Mouse (Mus musculus): ENCODE data around the gene Tbx1. TPM values are rescaled to one million over a fixed set of nuclear protein-coding genes. Genes with fewer than 3 reads are reported as not detected.
A peak's percentile ranks its signal among the peaks of the same experiment; 100 is the strongest.

Tbx1 gene
- polyA plus RNA-seq (2016; fragmentation: Nextera tagmentation; extraction: Ambion mirVana) = 5.5 and 7.2 TPM in 2 replicates

GRCm38 (mm10) chr16:18589804-18590790 is at the start of gene Tbx1:
Gene Tbx1, minus strand, starts transcription at chr16:18590671.
- Histone ChIP-seq H3K4me1 (peaks cover 24% of the 10 kb centered on the region), H3K9me3 (no peaks in the 10 kb centered on the region), H3K36me3 (no peaks in the 10 kb centered on the region), H3K9ac (no peak within 1 kb of the TSS), H3K4me3 (peak within 1 kb of the TSS; percentile 12; the same call in 1 of the 2 replicates), H3K27ac (no peak within 1 kb of the TSS), H3K27me3 (replicated peaks) (peaks cover 91% of the 10 kb centered on the region), H3K4me2 (replicated peaks) (peak within 1 kb of the TSS; percentile 48)
- WGBS = 2% methylated on average over 48 of the region's 48 CpGs
- ATAC-seq (ENCODE audit: low FRiP score, low read depth) = no peak

DNA sequence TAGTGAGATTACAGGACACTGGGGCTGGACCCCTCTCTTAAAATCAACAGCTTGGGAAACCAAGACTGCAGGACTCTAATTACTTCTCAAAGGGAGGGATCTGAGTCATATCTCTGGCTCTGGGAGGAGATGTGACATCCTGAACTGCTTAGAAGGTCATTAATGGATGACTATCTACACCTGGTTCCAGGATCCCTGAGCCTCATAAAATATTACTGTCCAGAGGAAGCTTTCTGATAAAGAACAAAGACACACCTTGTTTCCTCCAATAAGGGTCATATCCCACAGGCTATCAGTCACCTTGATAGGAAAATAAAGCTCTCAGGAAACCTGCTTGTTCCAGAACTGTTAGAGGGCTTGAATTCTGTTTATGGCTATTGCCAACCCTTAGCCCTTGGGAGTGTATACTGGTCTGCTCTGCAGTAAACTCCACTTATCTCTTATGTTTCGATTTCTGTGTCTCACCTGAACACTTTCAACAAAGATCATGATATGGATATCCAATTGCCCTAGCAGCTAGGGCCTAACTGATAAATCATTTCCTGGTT is 49.0 kb upstream of the Tbx1 start:
- Histone ChIP-seq H3K27ac (no peak overlapping the region), H3K36me3 (no peaks in the 10 kb centered on the region), H3K4me2 (replicated peaks) (no peak overlapping the region), H3K9me3 (no peaks in the 10 kb centered on the region), H3K4me3 (no peak overlapping the region), H3K9ac (no peak overlapping the region), H3K27me3 (replicated peaks) (no peaks in the 10 kb centered on the region), H3K4me1 (no peaks in the 10 kb centered on the region)
- ATAC-seq (ENCODE audit: low FRiP score, low read depth) = no peak
- WGBS = 92% methylated on average over 1 of the region's 1 CpGs

DNA sequence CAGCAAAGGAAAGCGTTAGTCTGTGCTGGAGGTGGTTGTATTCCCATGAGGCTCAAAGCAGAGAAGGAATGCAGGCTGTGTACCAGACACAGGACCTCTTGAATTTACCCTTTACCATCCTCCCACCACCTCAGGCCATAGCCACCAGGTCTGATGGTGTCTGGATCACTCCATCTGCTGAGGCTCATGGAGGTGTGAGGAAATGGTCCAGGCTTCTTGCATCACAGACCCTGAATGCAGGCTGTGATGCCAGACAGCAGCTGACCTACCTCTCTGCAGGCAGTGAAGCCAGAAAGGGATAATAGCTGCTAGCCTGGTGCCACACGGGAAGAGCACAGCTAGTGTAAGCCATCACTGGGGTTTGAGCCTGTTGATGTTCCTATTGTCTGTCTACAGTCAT is 47.9 kb upstream of the Tbx1 start:
- H3K4me3 ChIP-seq = no peak overlapping the region
- H3K9me3 ChIP-seq = no peaks in the 10 kb centered on the region
- no peak overlapping the region for H3K4me2 ChIP-seq (replicated peaks)
- H3K27ac ChIP-seq = no peak overlapping the region
- H3K27me3 ChIP-seq (replicated peaks) = no peaks in the 10 kb centered on the region
- WGBS = 66% methylated on average over 2 of the region's 2 CpGs
- no peak overlapping the region for H3K9ac ChIP-seq
- no peaks in the 10 kb centered on the region for H3K4me1 ChIP-seq
- H3K36me3 ChIP-seq = no peaks in the 10 kb centered on the region
- ATAC-seq (ENCODE audit: low FRiP score, low read depth) = no peak

DNA sequence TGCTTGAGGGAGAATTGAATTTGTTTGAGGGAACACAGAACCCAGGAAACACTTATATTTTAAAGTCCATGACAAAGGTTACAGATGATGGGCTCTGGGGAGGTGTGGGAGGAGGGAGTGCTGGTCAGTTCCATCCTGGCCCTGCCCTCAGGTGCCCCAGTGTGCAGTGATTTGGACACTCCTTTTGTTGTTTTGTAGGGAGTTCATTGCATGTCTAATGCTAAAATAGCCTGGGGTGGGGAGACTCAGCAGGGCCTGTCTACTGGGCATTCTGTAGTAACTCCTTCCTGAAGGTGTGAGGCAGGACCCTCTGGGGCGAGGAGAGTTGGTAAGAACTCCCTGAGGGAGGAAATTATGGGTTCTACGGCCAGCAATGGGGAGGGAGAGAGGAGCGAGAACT is 46.3 kb upstream of the Tbx1 start:
- ATAC-seq (ENCODE audit: low FRiP score, low read depth) = no peak
- 46% methylated on average over 3 of the region's 3 CpGs for WGBS
- H3K27ac ChIP-seq = no peak overlapping the region
- H3K4me3 ChIP-seq = no peak overlapping the region
- no peaks in the 10 kb centered on the region for H3K9me3 ChIP-seq
- H3K36me3 ChIP-seq = no peaks in the 10 kb centered on the region
- H3K4me2 ChIP-seq (replicated peaks) = no peak overlapping the region
- H3K27me3 ChIP-seq (replicated peaks) = no peaks in the 10 kb centered on the region
- no peaks in the 10 kb centered on the region for H3K4me1 ChIP-seq
- H3K9ac ChIP-seq = no peak overlapping the region

DNA sequence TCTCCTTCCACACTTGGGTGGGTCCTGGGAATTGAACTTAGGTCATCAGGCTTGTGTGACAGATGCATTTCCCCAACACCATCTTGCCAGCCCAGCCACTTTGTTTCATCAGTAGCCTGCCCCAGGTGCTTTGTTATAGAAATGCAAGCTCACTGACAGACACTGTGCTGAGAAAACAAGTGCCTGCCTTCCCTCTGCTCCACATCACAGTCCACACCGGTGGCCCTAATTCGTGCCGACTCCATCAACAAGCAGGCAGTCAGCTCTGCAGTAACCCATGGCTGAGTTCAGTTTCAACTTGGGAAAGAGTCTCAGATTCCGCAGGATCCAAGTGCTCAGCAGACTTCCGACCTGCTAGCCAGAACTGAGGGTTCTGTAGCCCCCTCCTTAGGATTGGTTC is 45.9 kb upstream of the Tbx1 start:
- H3K4me1 ChIP-seq = no peaks in the 10 kb centered on the region
- no peak overlapping the region for H3K27ac ChIP-seq
- no peak overlapping the region for H3K4me2 ChIP-seq (replicated peaks)
- H3K36me3 ChIP-seq = no peaks in the 10 kb centered on the region
- no peaks in the 10 kb centered on the region for H3K9me3 ChIP-seq
- 83% methylated on average over 5 of the region's 5 CpGs for WGBS
- no peak overlapping the region for H3K4me3 ChIP-seq
- no peak for ATAC-seq (ENCODE audit: low FRiP score, low read depth)
- H3K27me3 ChIP-seq (replicated peaks) = no peaks in the 10 kb centered on the region
- no peak overlapping the region for H3K9ac ChIP-seq

GRCm38 (mm10) chr16:18633333-18633732 is 42.9 kb upstream of the Tbx1 start:
- no peak overlapping the region for H3K9ac ChIP-seq
- no peak overlapping the region for H3K27ac ChIP-seq
- WGBS = 24% methylated on average over 1 of the region's 1 CpGs
- H3K4me3 ChIP-seq = no peak overlapping the region
- H3K9me3 ChIP-seq = no peaks in the 10 kb centered on the region
- peaks cover 8% of the 10 kb centered on the region; the same call in 1 of the 2 replicates for H3K4me1 ChIP-seq
- no peaks in the 10 kb centered on the region for H3K27me3 ChIP-seq (replicated peaks)
- H3K4me2 ChIP-seq (replicated peaks) = no peak overlapping the region
- H3K36me3 ChIP-seq = no peaks in the 10 kb centered on the region
- no peak for ATAC-seq (ENCODE audit: low FRiP score, low read depth)

DNA sequence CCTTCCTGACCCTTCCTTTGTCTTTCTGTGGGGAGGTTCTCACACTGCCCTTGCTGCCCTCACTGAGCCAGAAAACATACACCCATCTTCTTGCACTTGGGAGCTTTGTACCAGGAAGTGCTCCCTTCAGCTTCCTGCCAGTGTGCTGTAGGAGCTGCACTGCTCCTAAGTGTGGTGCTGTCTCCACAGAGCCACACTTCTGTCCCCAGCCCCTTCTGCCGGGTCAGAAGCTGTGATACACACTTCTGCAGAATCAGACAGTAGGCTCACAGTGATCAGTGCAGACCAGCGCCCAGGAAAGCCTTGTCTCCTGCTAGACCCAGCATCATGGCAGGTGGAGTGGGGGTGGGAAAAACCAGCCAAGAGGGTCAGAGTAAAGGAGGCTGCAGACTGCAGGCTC is 42.3 kb upstream of the Tbx1 start:
- 74% methylated on average over 2 of the region's 2 CpGs for WGBS
- no peak overlapping the region for H3K4me2 ChIP-seq (replicated peaks)
- H3K4me1 ChIP-seq = peaks cover 13% of the 10 kb centered on the region
- H3K9me3 ChIP-seq = no peaks in the 10 kb centered on the region
- H3K9ac ChIP-seq = no peak overlapping the region
- H3K27me3 ChIP-seq (replicated peaks) = no peaks in the 10 kb centered on the region
- no peak overlapping the region for H3K4me3 ChIP-seq
- no peaks in the 10 kb centered on the region for H3K36me3 ChIP-seq
- no peak for ATAC-seq (ENCODE audit: low FRiP score, low read depth)
- H3K27ac ChIP-seq = no peak overlapping the region

- H3K4me3 ChIP-seq = no peak overlapping the region
- H3K4me1 ChIP-seq = peaks cover 20% of the 10 kb centered on the region
- no peaks in the 10 kb centered on the region for H3K9me3 ChIP-seq
- no peak overlapping the region for H3K9ac ChIP-seq
- H3K27ac ChIP-seq = no peak overlapping the region
- no peak for ATAC-seq (ENCODE audit: low FRiP score, low read depth)
- H3K36me3 ChIP-seq = no peaks in the 10 kb centered on the region
- WGBS = 57% methylated on average over 3 of the region's 3 CpGs
- H3K27me3 ChIP-seq (replicated peaks) = peaks cover 5% of the 10 kb centered on the region; the same call in 1 of the 2 replicates
- no peak overlapping the region for H3K4me2 ChIP-seq (replicated peaks)
Observed at GRCm38 (mm10) chr16:18632059-18632458, 41.6 kb upstream of the Tbx1 start.

- no peaks in the 10 kb centered on the region for H3K36me3 ChIP-seq
- H3K9me3 ChIP-seq = no peaks in the 10 kb centered on the region
- no peak overlapping the region for H3K4me2 ChIP-seq (replicated peaks)
- no peak overlapping the region for H3K4me3 ChIP-seq
- H3K27ac ChIP-seq = no peak overlapping the region
- 58% methylated on average over 7 of the region's 7 CpGs for WGBS
- H3K9ac ChIP-seq = no peak overlapping the region
- H3K4me1 ChIP-seq = peaks cover 29% of the 10 kb centered on the region
- H3K27me3 ChIP-seq (replicated peaks) = peaks cover 14% of the 10 kb centered on the region
- no peak for ATAC-seq (ENCODE audit: low FRiP score, low read depth)
Observed at GRCm38 (mm10) chr16:18631141-18631540, 40.7 kb upstream of the Tbx1 start.

GRCm38 (mm10) chr16:18630291-18630690 is 39.8 kb upstream of the Tbx1 start:
- H3K27me3 ChIP-seq (replicated peaks) = peaks cover 23% of the 10 kb centered on the region
- peak overlapping the region; percentile 84 for H3K4me3 ChIP-seq
- no peak for ATAC-seq (ENCODE audit: low FRiP score, low read depth)
- WGBS = 56% methylated on average over 5 of the region's 5 CpGs
- peak overlapping the region; percentile 90 for H3K9ac ChIP-seq
- H3K4me2 ChIP-seq (replicated peaks) = peak overlapping the region; percentile 93
- H3K9me3 ChIP-seq = no peaks in the 10 kb centered on the region
- H3K36me3 ChIP-seq = no peaks in the 10 kb centered on the region
- H3K4me1 ChIP-seq = peaks cover 38% of the 10 kb centered on the region
- H3K27ac ChIP-seq = peak overlapping the region; percentile 77; the same call in 1 of the 2 replicates

DNA sequence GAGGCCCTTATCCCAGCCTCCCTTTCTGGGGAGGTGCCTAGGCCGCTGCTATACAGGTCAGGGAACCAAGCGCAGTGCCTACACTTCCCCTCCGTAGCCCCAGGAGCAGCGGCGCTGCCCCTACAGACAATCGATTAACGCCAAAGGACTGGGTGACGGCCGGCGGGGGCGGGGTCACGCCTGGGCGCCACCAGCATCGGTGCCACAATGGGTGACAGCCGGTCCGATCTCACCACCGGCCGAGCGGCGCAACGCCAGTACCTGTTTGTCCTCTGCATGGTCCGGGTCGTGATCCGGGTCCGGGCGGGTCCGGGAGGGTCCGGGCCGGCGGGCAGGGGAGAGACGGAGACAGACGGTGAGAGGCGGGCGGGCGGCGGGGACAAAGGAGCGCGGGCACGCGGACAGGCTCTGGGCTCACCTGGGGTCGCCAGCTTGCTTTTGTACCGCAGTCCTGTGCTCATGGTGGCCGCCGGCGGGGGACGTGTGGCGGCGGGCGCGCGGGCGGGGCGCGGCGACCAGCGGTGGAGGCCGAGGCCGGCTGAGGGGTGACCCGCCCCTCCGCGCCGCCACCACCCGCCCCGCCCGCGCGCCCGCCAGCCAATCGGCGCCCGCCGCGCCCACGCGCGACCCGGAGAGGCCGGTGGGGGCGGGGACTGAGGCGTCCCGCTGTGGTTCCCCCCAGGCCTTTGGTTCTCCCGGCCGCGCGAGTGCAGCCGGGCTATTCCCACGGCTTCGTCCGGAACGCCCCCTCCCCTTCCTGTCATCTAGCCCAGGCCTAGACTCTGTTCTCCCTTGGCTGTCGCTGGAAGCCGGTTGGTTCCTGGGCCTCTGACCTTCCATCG is 39.1 kb upstream of the Tbx1 start, which contains the start of gene Sept5:
TSS of gene Sept5 (minus strand) at position 565 of the 842 bp plus-strand sequence.
- Histone ChIP-seq H3K4me3 (peak within 1 kb of the TSS; percentile 84), H3K4me2 (replicated peaks) (peak within 1 kb of the TSS; percentile 93), H3K4me1 (peaks cover 38% of the 10 kb centered on the region), H3K27me3 (replicated peaks) (peaks cover 30% of the 10 kb centered on the region), H3K27ac (peak within 1 kb of the TSS; percentile 77), H3K9me3 (no peaks in the 10 kb centered on the region), H3K9ac (peak within 1 kb of the TSS; percentile 90), H3K36me3 (peaks cover 6% of the 10 kb centered on the region)
- peak; percentile 54 for ATAC-seq (ENCODE audit: low FRiP score, low read depth)
- WGBS = under 1% methylated on average over 85 of the region's 93 CpGs

DNA sequence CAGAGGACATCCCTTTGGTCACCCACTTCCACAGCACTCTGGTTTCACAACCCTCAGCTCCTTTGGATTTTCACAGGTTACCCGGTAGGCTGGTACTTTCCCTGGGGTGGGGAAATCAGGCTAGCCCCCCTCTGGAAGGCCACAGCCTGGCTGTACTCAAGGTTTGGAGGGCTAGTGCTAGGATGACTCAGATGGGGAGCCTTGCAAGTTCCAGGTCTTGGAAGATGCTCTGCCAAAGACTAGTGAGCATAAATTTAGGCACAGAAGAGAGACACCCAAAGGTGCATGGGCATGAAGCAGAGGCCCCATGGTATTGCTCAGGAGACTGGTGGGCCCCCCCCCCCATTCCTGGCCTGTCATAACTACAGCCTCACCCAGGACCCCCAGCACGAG is 38.5 kb upstream of the Tbx1 start:
- no peak; the same call in 1 of the 2 replicates for ATAC-seq (ENCODE audit: low FRiP score, low read depth)
- H3K4me1 ChIP-seq = peaks cover 38% of the 10 kb centered on the region
- H3K4me2 ChIP-seq (replicated peaks) = peak overlapping the region; percentile 93
- peak overlapping the region; percentile 90 for H3K9ac ChIP-seq
- H3K27me3 ChIP-seq (replicated peaks) = peaks cover 36% of the 10 kb centered on the region
- WGBS = 42% methylated on average over 2 of the region's 2 CpGs
- peak overlapping the region; percentile 77; the same call in 1 of the 2 replicates for H3K27ac ChIP-seq
- peaks cover 13% of the 10 kb centered on the region for H3K36me3 ChIP-seq
- peak overlapping the region; percentile 84 for H3K4me3 ChIP-seq
- no peaks in the 10 kb centered on the region for H3K9me3 ChIP-seq
